Mouse (Mus musculus): ENCODE measurements around the gene Gm21976. TPM values are rescaled to one million over a fixed set of nuclear protein-coding genes. Genes with fewer than 3 reads are reported as not detected.

The Gm21976 gene
- polyA plus RNA-seq, 1 experiment, result not detected

DNA sequence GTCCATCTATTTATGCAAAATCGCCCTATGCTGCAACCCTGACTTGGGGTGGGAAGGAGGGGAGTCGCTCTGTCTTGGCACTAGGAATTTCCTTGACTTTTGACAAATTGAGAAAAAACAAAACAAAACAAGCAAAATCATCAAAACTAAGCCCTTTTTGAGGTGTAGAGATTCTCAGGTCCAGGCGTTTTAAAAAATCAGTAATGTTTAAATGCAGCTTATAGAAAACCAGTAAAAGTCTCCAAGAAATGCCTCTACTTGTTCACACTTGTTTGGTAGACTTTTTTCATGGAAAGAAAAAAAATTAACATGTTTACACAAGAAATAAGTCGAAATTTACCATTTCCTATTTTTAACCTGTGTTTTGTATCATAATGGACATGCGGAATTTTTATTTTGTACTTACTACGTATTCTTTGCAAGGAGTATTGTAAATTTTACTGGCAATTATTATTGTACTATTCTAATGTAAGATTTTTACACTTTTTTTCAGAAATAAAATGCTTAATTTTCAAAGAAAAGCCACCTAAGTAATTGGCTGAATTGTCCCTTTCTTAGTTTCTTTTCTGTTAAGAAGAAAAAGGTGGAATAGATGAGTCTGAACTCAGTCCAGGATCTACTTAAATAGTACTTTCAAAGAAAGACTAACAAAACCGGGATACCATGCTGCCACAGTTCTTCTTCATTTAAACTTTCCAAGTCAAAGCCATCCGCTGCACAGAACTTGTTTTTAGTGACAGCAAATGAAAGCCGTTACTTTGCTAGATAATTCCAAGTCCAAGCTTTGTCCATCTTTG lies 76.7 kb downstream of the Gm21976 start:
- TF ChIP-seq CTCF (IDR thresholded peaks at IDR 0.05; ENCODE audit: extremely low read depth, insufficient read depth, insufficient read length, insufficient replicate concordance) (no peak), POLR2A (IDR thresholded peaks at IDR 0.05; ENCODE audit: low read depth, low read length) (no peak)
- no peaks in the 10 kb centered on the region for H3K36me3 ChIP-seq (ENCODE audit: control insufficient read depth, insufficient read depth, low read length)
- H3K27me3 ChIP-seq (ENCODE audit: control insufficient read depth, insufficient read depth, low read length), result peaks cover 49% of the 10 kb centered on the region
- no peak overlapping the region for H3K4me3 ChIP-seq (ENCODE audit: extremely low read depth, insufficient read depth, insufficient read length)
- H3K27ac ChIP-seq (ENCODE audit: insufficient read depth, low read length), result no peak overlapping the region
- 19% methylated on average over 9 of the region's 9 CpGs for WGBS
- DNase-seq (ENCODE audit: low read depth in 1 of 2, low spot score in 2 of 2), result no peak
- H3K4me1 ChIP-seq (ENCODE audit: control insufficient read depth, insufficient read depth, insufficient read length), result peaks cover 8% of the 10 kb centered on the region; the same call in 1 of the 2 replicates

Other genes starting within 250 kb of the Gm21976 start
- gene Arhgef28, start 73.4 kb upstream of the Gm21976 start, polyA plus RNA-seq (2012; rRNA removed), result 0.22 and 0.42 TPM in 2 replicates
- gene Utp15, start 16.8 kb upstream of the Gm21976 start, polyA plus RNA-seq (2012; rRNA removed), result 5.3 and 5.6 TPM in 2 replicates
- 7.5 and 8.9 TPM in 2 replicates for gene Ankra2, start 16.8 kb upstream of the Gm21976 start, polyA plus RNA-seq (2012; rRNA removed)
- gene Btf3, start 37.1 kb downstream of the Gm21976 start, polyA plus RNA-seq (2012; rRNA removed), result 83.0 and 90.3 TPM in 2 replicates
- gene Foxd1, start 74.4 kb downstream of the Gm21976 start, polyA plus RNA-seq (2012; rRNA removed), result not detected in 2 replicates
- gene Gm10320, start 212.1 kb downstream of the Gm21976 start, polyA plus RNA-seq (2012; rRNA removed), result 0.34 and 0.69 TPM in 2 replicates